Mouse (Mus musculus) midbrain, postnatal 0 days (tissue): ENCODE measurements around the gene Ptprd. TPM values are rescaled to one million over a fixed set of nuclear protein-coding genes. Genes with fewer than 3 reads are reported as not detected.

Source experiments
- ATAC-seq: fragments of 200-750 bp; cut with Nextera tagmentation; 2 replicates; pipeline ENCODE4 v1.8.0; 2017; ENCODE audit warnings: moderate number of reproducible peaks, mild to moderate bottlenecking, moderate TSS enrichment, moderate library complexity; ENCODE audit not compliant: low FRiP score
- DNase-seq: peaks from one replicate; pipeline ENCODE4 v3.0.0-alpha.2; 2015; ENCODE audit warnings: low spot score
- H3K27ac ChIP-seq: fragments of 300-500 bp; sonication (generic); 2 replicates; pipeline ENCODE4 v1.5.1; 2014; ENCODE audit warnings: low read depth, mild to moderate bottlenecking, low read length, mixed read lengths
- H3K27me3 ChIP-seq: fragments of 300-500 bp; sonication (generic); 2 replicates; pipeline ENCODE4 v1.6.1; 2014; ENCODE audit warnings: low read length, control low read depth, mixed read lengths; ENCODE audit not compliant: insufficient read depth
- H3K36me3 ChIP-seq: fragments of 300-500 bp; sonication (generic); 2 replicates; pipeline ENCODE4 v1.6.1; 2014; ENCODE audit warnings: low read length, control low read depth, mixed read lengths; ENCODE audit not compliant: insufficient read depth
- H3K4me1 ChIP-seq: fragments of 300-500 bp; sonication (generic); 2 replicates; pipeline ENCODE4 v1.6.1; 2014; ENCODE audit warnings: mild to moderate bottlenecking, control low read depth, antibody characterized with exemption, low read length, mixed read lengths; ENCODE audit not compliant: insufficient read depth
- H3K4me2 ChIP-seq: fragments of 300-500 bp; sonication (generic); 2 replicates; pipeline ENCODE4 v1.6.1; 2014; ENCODE audit warnings: low read depth, mild to moderate bottlenecking, low read length, mixed read lengths; ENCODE audit not compliant: poor library complexity, severe bottlenecking
- H3K4me3 ChIP-seq: fragments of 300-500 bp; sonication (generic); 2 replicates; pipeline ENCODE4 v1.5.1; 2014; ENCODE audit warnings: low read depth, mild to moderate bottlenecking, low read length, moderate library complexity
- H3K9ac ChIP-seq: fragments of 300-500 bp; sonication (generic); replicated peaks from 2 replicates; pipeline ENCODE4 v1.6.1; 2014; ENCODE audit warnings: mild to moderate bottlenecking, low read length, moderate library complexity, mixed read lengths; ENCODE audit not compliant: poor library complexity, severe bottlenecking
- H3K9me3 ChIP-seq: fragments of 300-500 bp; sonication (generic); 2 replicates; pipeline ENCODE4 v1.6.1; 2016; ENCODE audit warnings: low read length, control low read depth
- CTCF ChIP-seq: IDR thresholded peaks from 2 replicates; pipeline ENCODE4 v1.5.1; 2016; ENCODE audit warnings: antibody characterized with exemption, mild to moderate bottlenecking
- WGBS: fragments of 180-500 bp; shearing (Covaris S2); extraction: QIAGEN DNeasy Blood & Tissue Kit; methylation state at CpG from one replicate; pipeline ENCODE4 v1.1.7; 2014; 5-methylcytosine and 5-hydroxymethylcytosine counted together
- polyA plus RNA-seq: library from polyadenylated mRNA; unstranded; fragments of >200 nt; fragmentation: Nextera tagmentation; extraction: Ambion mirVana; gene quantifications from 2 replicates; pipeline ENCODE4 v1.2.1, GENCODE M21; 2015
- total RNA-seq: library from RNA; depleted of rRNA; stranded (reverse); fragments of >200 nt; gene quantifications from 2 replicates; pipeline ENCODE4 v1.2.3, GENCODE M21; 2014

The Ptprd gene
- total and polyA plus RNA-seq, 2 experiments from 2014 or later: 66.1 to 102 TPM

DNA sequence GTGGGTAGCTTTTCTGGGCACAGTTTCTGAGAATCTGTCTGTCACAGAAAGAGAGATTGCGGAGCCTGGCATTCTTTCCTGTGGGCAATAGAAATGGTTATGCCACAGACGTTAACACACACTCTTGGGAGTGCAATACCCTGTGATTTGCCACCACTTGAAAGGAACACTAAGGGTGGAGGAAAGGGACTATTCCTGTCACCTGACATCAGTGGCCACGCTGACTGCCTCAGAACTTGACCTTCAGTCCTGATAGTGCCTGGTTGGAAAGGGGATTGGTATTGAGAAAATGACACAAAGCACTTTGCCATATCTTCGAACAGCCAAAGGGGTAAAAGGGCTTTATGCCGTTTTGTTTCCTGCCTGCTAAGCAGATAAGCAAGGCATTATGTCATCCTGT is 1750.4 kb downstream of the Ptprd start:
- Histone ChIP-seq H3K9ac (no peak overlapping the region), H3K4me2 (no peak overlapping the region), H3K36me3 (no peaks in the 10 kb centered on the region), H3K9me3 (no peaks in the 10 kb centered on the region), H3K27ac (no peak overlapping the region), H3K4me1 (no peaks in the 10 kb centered on the region), H3K4me3 (no peak overlapping the region), H3K27me3 (no peaks in the 10 kb centered on the region)
- 60% methylated on average over 5 of the region's 5 CpGs for WGBS
- DNase-seq (no peak), ATAC-seq (no peak)
- no peak for TF ChIP-seq CTCF

DNA sequence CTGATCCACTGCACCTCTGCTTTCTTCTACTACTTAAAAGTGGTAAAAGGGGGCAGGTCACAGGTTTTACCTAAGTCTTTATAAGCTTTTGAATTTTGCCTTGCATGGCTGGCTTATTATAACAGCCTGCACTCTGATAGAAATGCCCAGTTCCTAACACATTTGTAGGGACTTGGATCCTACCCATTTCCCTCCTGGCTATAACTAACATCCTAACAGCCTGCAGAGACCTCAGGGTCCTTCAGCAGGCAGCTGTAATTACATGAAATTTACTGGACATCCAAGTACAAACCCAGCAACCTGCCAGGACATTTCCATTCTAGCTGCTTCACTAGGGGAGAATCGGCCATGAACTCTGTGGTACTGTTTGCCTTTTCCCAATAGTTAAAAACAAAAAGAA is 1751.2 kb downstream of the Ptprd start:
- no peak overlapping the region for H3K9ac ChIP-seq
- ATAC-seq (no peak), DNase-seq (no peak)
- no peaks in the 10 kb centered on the region for H3K27me3 ChIP-seq
- no peak overlapping the region for H3K4me2 ChIP-seq
- no peak overlapping the region for H3K4me3 ChIP-seq
- H3K27ac ChIP-seq: no peak overlapping the region
- no peaks in the 10 kb centered on the region for H3K4me1 ChIP-seq
- no peaks in the 10 kb centered on the region for H3K36me3 ChIP-seq
- TF ChIP-seq CTCF: no peak
- WGBS: 81% methylated on average over 1 of the region's 1 CpGs
- H3K9me3 ChIP-seq: no peaks in the 10 kb centered on the region

DNA sequence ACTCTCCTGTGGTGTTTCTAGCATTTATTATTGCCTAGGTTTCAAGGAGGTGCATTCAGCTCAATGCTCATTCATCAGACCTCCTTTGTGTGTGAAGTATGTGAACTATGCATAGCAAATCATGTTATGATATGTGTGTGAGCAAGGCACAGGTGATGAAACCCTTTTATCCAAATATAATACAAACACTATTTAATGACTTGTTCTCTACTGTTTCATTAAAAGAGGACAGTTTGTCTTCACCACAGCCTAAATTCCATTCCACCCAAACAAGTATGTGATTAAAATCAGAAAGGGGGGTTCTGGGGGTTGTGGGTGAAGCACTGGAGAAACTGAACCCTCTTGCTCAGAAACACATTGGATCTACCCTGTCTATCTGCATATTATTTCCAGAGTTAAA is 1752.1 kb downstream of the Ptprd start:
- Histone ChIP-seq H3K4me3 (no peak overlapping the region), H3K27ac (no peak overlapping the region), H3K9ac (no peak overlapping the region), H3K27me3 (no peaks in the 10 kb centered on the region), H3K4me2 (no peak overlapping the region), H3K9me3 (no peaks in the 10 kb centered on the region), H3K4me1 (no peaks in the 10 kb centered on the region), H3K36me3 (no peaks in the 10 kb centered on the region)
- TF ChIP-seq CTCF: no peak
- no peak for DNase-seq
- ATAC-seq: no peak

DNA sequence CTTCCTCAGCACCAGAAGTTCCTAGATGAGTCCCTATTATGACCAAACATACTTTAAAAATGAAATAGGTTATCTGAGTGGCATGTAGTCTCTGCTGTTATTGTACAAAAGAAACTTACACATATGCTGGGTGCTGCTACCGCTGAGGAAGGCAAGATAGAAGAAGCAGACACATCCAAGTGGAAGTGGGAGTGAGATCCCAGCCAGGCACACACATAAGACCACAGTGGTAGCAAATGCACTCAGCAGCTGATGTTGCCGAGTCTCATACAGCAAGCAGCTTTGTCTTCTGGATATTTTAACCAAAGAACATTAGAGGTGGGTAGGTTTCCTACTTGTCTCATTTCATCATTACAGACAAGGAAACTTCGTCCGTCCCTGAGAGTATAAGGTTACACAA is 1759.5 kb downstream of the Ptprd start:
- Histone ChIP-seq H3K36me3 (no peaks in the 10 kb centered on the region), H3K4me1 (no peaks in the 10 kb centered on the region), H3K27ac (no peak overlapping the region), H3K4me3 (0 out of 2 replicates have a peak overlapping the region, but pooled peaks have one; percentile 3), H3K9ac (no peak overlapping the region), H3K9me3 (no peaks in the 10 kb centered on the region), H3K4me2 (peak overlapping the region; percentile 28; the same call in 1 of the 2 replicates), H3K27me3 (no peaks in the 10 kb centered on the region)
- TF ChIP-seq CTCF: no peak
- no peak for DNase-seq
- 79% methylated on average over 4 of the region's 4 CpGs for WGBS
- no peak for ATAC-seq

DNA sequence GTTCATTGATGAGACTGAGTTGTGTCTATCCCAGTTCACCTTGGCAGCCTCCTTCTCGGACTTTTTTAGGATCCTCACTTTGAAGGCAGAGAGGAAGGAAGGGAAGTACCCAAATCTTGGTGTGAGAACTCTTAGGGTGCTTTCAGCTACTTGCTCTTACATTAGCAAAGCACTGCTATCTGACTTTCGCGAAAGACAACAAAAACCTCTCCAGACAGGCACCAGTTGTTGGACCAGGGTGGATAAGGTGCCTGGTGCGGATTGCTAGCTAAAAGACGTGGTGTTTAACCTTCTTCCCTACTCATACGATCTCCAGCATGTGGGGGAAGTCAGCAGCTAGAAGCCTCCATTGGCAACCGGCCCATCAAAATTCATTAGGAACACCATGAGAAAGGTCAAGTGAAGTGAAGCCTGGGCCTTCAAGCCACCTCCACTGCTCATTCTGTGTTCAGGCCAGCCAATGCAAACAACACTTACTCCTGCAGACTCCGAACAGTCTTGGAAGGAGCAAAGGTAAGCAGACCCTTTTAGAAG is 1760.7 kb downstream of the Ptprd start:
- Histone ChIP-seq H3K4me2 (peak overlapping the region; percentile 73), H3K4me1 (no peaks in the 10 kb centered on the region), H3K4me3 (peak overlapping the region; percentile 89), H3K9me3 (no peaks in the 10 kb centered on the region), H3K27ac (peak overlapping the region; percentile 67), H3K36me3 (no peaks in the 10 kb centered on the region), H3K9ac (peak overlapping the region; percentile 92), H3K27me3 (no peaks in the 10 kb centered on the region)
- DNase-seq (no peak), ATAC-seq (no peak)
- WGBS: 48% methylated on average over 8 of the region's 8 CpGs
- no peak for TF ChIP-seq CTCF

DNA sequence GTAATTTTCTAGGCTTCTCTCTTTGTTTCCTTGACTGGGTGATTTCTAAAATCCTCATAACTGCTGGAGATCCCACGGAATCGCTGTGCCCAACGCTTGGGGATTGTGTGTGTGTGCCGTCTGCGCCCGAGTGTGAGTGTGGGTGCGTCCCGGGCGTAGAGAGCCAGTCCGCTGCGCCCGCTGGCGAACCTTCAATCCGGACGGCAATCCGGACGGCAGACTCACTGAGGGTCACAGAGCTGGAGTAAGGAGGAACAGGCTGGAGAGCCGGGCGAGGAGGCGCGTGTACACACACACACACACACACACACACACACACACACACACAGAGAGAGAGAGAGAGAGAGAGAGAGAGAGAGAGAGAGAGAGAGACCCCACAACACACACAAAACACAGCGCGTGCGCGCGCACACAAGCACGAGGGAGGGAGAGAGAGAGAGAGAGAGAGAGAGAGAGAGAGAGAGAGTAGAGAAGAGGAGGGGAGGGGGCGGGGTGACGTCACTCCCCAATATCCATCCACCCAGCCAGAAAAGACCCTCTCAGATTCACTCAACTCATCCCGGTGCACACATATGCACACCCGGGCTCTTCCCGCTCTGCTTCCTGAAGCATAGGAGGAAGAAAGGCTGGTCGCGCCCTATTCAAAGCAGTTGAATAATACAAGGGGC is 1761.3 kb downstream of the Ptprd start:
- DNase-seq (peak; percentile 91), ATAC-seq (peak; percentile 88)
- WGBS: under 1% methylated on average over 33 of the region's 34 CpGs
- H3K4me2 ChIP-seq: peak overlapping the region; percentile 73
- H3K9ac ChIP-seq: peak overlapping the region; percentile 92
- no peak for TF ChIP-seq CTCF
- peak overlapping the region; percentile 89 for H3K4me3 ChIP-seq
- H3K27ac ChIP-seq: peak overlapping the region; percentile 94
- no peaks in the 10 kb centered on the region for H3K4me1 ChIP-seq
- H3K36me3 ChIP-seq: no peaks in the 10 kb centered on the region
- H3K27me3 ChIP-seq: no peaks in the 10 kb centered on the region
- no peaks in the 10 kb centered on the region for H3K9me3 ChIP-seq
